Mouse (Mus musculus) limb, embryonic 15.5 days (tissue): Measurements from ENCODE around the gene Zfp345. TPM values are rescaled to one million over a fixed set of nuclear protein-coding genes. Genes with fewer than 3 reads are reported as not detected.
"Not testable (repeated sequence)": the region's sequence is repeated elsewhere in the genome, so short reads cannot be mapped to it uniquely, and the experiment has no call there.

Source experiments
- ATAC-seq: fragments of 200-750 bp; cut with Nextera tagmentation; 2 replicates; pipeline ENCODE4 v1.8.0; 2017; ENCODE audit warnings: low read depth, moderate TSS enrichment; ENCODE audit not compliant: insufficient number of reproducible peaks, low FRiP score, low TSS enrichment
- H3K27ac ChIP-seq: fragments of 300-500 bp; sonication (generic); 2 replicates; pipeline ENCODE4 v1.5.1; 2015; ENCODE audit warnings: moderate library complexity, mild to moderate bottlenecking, inconsistent platforms
- H3K27me3 ChIP-seq: fragments of 300-500 bp; sonication (generic); 2 replicates; pipeline ENCODE4 v1.6.1; 2015; ENCODE audit warnings: inconsistent platforms
- H3K36me3 ChIP-seq: fragments of 300-500 bp; sonication (generic); 2 replicates; pipeline ENCODE4 v1.6.1; 2015; ENCODE audit warnings: inconsistent platforms
- H3K4me1 ChIP-seq: fragments of 300-500 bp; sonication (generic); 2 replicates; pipeline ENCODE4 v1.6.1; 2015; ENCODE audit warnings: inconsistent platforms
- H3K4me2 ChIP-seq: fragments of 300-500 bp; sonication (generic); 2 replicates; pipeline ENCODE4 v1.6.1; 2015; ENCODE audit warnings: mild to moderate bottlenecking, inconsistent platforms
- H3K4me3 ChIP-seq: fragments of 300-500 bp; sonication (generic); 2 replicates; pipeline ENCODE4 v1.5.1; 2015; ENCODE audit warnings: mild to moderate bottlenecking, inconsistent platforms
- H3K9ac ChIP-seq: fragments of 300-500 bp; sonication (generic); 2 replicates; pipeline ENCODE4 v1.6.1; 2015; ENCODE audit warnings: inconsistent platforms
- H3K9me3 ChIP-seq: fragments of 300-500 bp; sonication (generic); 2 replicates; pipeline ENCODE4 v1.6.1; 2016; ENCODE audit warnings: inconsistent platforms
- WGBS: fragments of 180-500 bp; shearing (Covaris S2); methylation state at CpG from one replicate; pipeline ENCODE4 v1.1.7; 2015; 5-methylcytosine and 5-hydroxymethylcytosine counted together
- polyA plus RNA-seq: library from polyadenylated mRNA; unstranded; fragments of >200 nt; fragmentation: Nextera tagmentation; extraction: Ambion mirVana; gene quantifications from 2 replicates; pipeline ENCODE4 v1.2.1, GENCODE M21; 2015

Gene Zfp345
- polyA plus RNA-seq = 0.09 TPM in 1 of 2 replicates, not detected in the other

- H3K4me3 ChIP-seq, H3K4me2 ChIP-seq, H3K9me3 ChIP-seq, H3K9ac ChIP-seq, H3K27me3 ChIP-seq, H3K36me3 ChIP-seq, H3K27ac ChIP-seq, H3K4me1 ChIP-seq, ATAC-seq: not testable (repeated sequence)
- 71% methylated on average over 8 of the region's 8 CpGs for WGBS
These were observed at the start of gene Zfp345 for GRCm38 (mm10) chr2:150484939-150485778. Zfp345 (minus strand) TSS chr2:150485091.

- Histone ChIP-seq H3K27ac (no peak overlapping the region), H3K27me3 (peaks cover 21% of the 10 kb centered on the region), H3K9me3 (no peaks in the 10 kb centered on the region), H3K4me2 (peak overlapping the region; percentile 56), H3K4me1 (peaks cover 7% of the 10 kb centered on the region), H3K36me3 (no peaks in the 10 kb centered on the region), H3K9ac (no peak overlapping the region), H3K4me3 (peak overlapping the region; percentile 29)
- no peak for ATAC-seq
- WGBS = 1% methylated on average over 42 of the region's 42 CpGs
These were observed 40.9 kb upstream of the Zfp345 start for GRCm38 (mm10) chr2:150525703-150526207.

- ATAC-seq = no peak
These were observed 27.9 kb upstream of the Zfp345 start for GRCm38 (mm10) chr2:150512837-150513236.

GRCm38 (mm10) chr2:150500124-150500973, 15.5 kb upstream of the Zfp345 start:
- peak overlapping the region; percentile 40 for H3K4me2 ChIP-seq
- H3K9me3 ChIP-seq, H3K9ac ChIP-seq, H3K27ac ChIP-seq, H3K27me3 ChIP-seq, ATAC-seq, H3K36me3 ChIP-seq, H3K4me1 ChIP-seq: not testable (repeated sequence)
- 41% methylated on average over 60 of the region's 60 CpGs for whole genome bisulfite sequencing
- peak overlapping the region; percentile 26 for H3K4me3 ChIP-seq

More at GRCm38 (mm10) chr2:150512837-150513236, 27.9 kb upstream of the Zfp345 start:
- WGBS = 80% methylated on average over 3 of the region's 3 CpGs
- Histone ChIP-seq H3K27ac (no peak overlapping the region), H3K4me3 (no peak overlapping the region), H3K36me3 (no peaks in the 10 kb centered on the region), H3K4me1 (no peaks in the 10 kb centered on the region), H3K27me3 (no peaks in the 10 kb centered on the region), H3K4me2 (no peak overlapping the region), H3K9me3 (no peaks in the 10 kb centered on the region), H3K9ac (no peak overlapping the region)

- Histone ChIP-seq H3K36me3 (no peaks in the 10 kb centered on the region), H3K4me1 (no peaks in the 10 kb centered on the region), H3K4me2 (no peak overlapping the region), H3K27me3 (no peaks in the 10 kb centered on the region), H3K27ac (no peak overlapping the region), H3K4me3 (no peak overlapping the region), H3K9me3 (no peaks in the 10 kb centered on the region), H3K9ac (no peak overlapping the region)
- WGBS = 68% methylated on average over 2 of the region's 2 CpGs
- no peak for ATAC-seq
These were observed 8.1 kb upstream of the Zfp345 start for GRCm38 (mm10) chr2:150493031-150493430.

- H3K27me3 ChIP-seq, H3K9me3 ChIP-seq, H3K4me1 ChIP-seq, H3K36me3 ChIP-seq: not testable (repeated sequence)
- Histone ChIP-seq H3K27ac (peak within 1 kb of the TSS; percentile 79), H3K9ac (0 out of 2 replicates have a peak within 1 kb of the TSS, but pooled peaks have one; percentile 31), H3K4me3 (peak within 1 kb of the TSS; percentile 49), H3K4me2 (peak within 1 kb of the TSS; percentile 45)
- peak; percentile 95 for ATAC-seq
- WGBS = under 1% methylated on average over 18 of the region's 18 CpGs
These were observed 33.5 kb downstream of the Zfp345 start, which contains the start of gene Zfp442 for GRCm38 (mm10) chr2:150451180-150451919. Zfp442 (minus strand) TSS chr2:150451486.

- H3K27me3 ChIP-seq, H3K9me3 ChIP-seq: not testable (repeated sequence)
- WGBS = 95% methylated on average over 1 of the region's 1 CpGs
These were observed 45.8 kb downstream of the Zfp345 start for GRCm38 (mm10) chr2:150439084-150439483.

More at GRCm38 (mm10) chr2:150439084-150439483, 45.8 kb downstream of the Zfp345 start:
- H3K4me2 ChIP-seq, H3K9ac ChIP-seq, ATAC-seq, H3K27ac ChIP-seq, H3K4me1 ChIP-seq, H3K4me3 ChIP-seq, H3K36me3 ChIP-seq: not testable (repeated sequence)

Other genes with a start within 250 kb of the Zfp345 start
- 5.3 and 5.8 TPM in 2 replicates for gene Gm21994, start 229.5 kb downstream of the Zfp345 start, polyA plus RNA-seq
- 0.05 TPM in 1 of 2 replicates, not detected in the other for gene Gm14124, start 227.6 kb downstream of the Zfp345 start, polyA plus RNA-seq
- 3.6 and 4.6 TPM in 2 replicates for gene Gm10130, start 161.4 kb downstream of the Zfp345 start, polyA plus RNA-seq
- 7.1 and 8.2 TPM in 2 replicates for gene 3300002I08Rik, start 122.3 kb downstream of the Zfp345 start, polyA plus RNA-seq
- 7.0 and 7.8 TPM in 2 replicates for gene Zfp442, start 33.6 kb downstream of the Zfp345 start, polyA plus RNA-seq
- gene Cst7, start 85.3 kb upstream of the Zfp345 start, polyA plus RNA-seq = 3.6 and 4.3 TPM in 2 replicates
- gene Apmap, start 123.5 kb upstream of the Zfp345 start, polyA plus RNA-seq = 33.1 and 36.8 TPM in 2 replicates
- gene Acss1, start 183.4 kb upstream of the Zfp345 start, polyA plus RNA-seq = 6.1 and 7.3 TPM in 2 replicates
- not detected in 2 replicates for gene Vsx1, start 204.3 kb upstream of the Zfp345 start, polyA plus RNA-seq